Mouse (Mus musculus): ENCODE results near the gene Wnt9b.

- TF ChIP-seq CTCF (IDR thresholded peaks at IDR 0.05; ENCODE audit: low read depth, low read length), result no peak
- TF ChIP-seq POLR2A (IDR thresholded peaks at IDR 0.05; ENCODE audit: extremely low read depth, insufficient read depth, low read length), result no peak
Measured at GRCm38 (mm10) chr11:103729282-103729985, 20.2 kb downstream of the Wnt9b start.
